Mouse (Mus musculus) liver, embryonic 11.5 days (tissue): ENCODE data around the gene Npepps. TPM values are rescaled to one million over a fixed set of nuclear protein-coding genes. Genes with fewer than 3 reads are reported as not detected.

Experiments used
- ATAC-seq: fragments of 200-750 bp; cut with Nextera tagmentation; replicated peaks from 2 replicates; pipeline ENCODE4 v1.8.0; 2017; ENCODE audit warnings: moderate number of reproducible peaks, mild to moderate bottlenecking, moderate TSS enrichment, moderate library complexity; ENCODE audit not compliant: low FRiP score
- DNase-seq: peaks from one replicate; pipeline ENCODE4 v3.0.0-alpha.2; 2017; ENCODE audit warnings: low spot score
- H3K27ac ChIP-seq: fragments of 300-500 bp; sonication (generic); 2 replicates; pipeline ENCODE4 v1.5.1; 2014; ENCODE audit warnings: mild to moderate bottlenecking, low read depth, low read length, control low read depth
- H3K27me3 ChIP-seq: fragments of 300-500 bp; sonication (generic); replicated peaks from 2 replicates; pipeline ENCODE4 v1.6.1; 2014; ENCODE audit warnings: low read length, mixed read lengths; ENCODE audit not compliant: control insufficient read depth, insufficient read depth
- H3K36me3 ChIP-seq: fragments of 300-500 bp; sonication (generic); 2 replicates; pipeline ENCODE4 v1.6.1; 2014; ENCODE audit warnings: mild to moderate bottlenecking, low read length, moderate library complexity, mixed read lengths; ENCODE audit not compliant: control insufficient read depth, insufficient read depth
- H3K4me1 ChIP-seq: fragments of 300-500 bp; sonication (generic); replicated peaks from 2 replicates; pipeline ENCODE4 v1.6.1; 2014; ENCODE audit warnings: low read length, mixed read lengths; ENCODE audit not compliant: control insufficient read depth, insufficient read depth
- H3K4me2 ChIP-seq: fragments of 300-500 bp; sonication (generic); 2 replicates; pipeline ENCODE4 v1.6.1; 2014; ENCODE audit warnings: mild to moderate bottlenecking, control low read depth, moderate library complexity
- H3K4me3 ChIP-seq: fragments of 300-500 bp; sonication (generic); 2 replicates; pipeline ENCODE4 v1.5.1; 2014; ENCODE audit warnings: low read depth, low read length, control low read depth
- H3K9ac ChIP-seq: fragments of 300-500 bp; sonication (generic); 2 replicates; pipeline ENCODE4 v1.6.1; 2014; ENCODE audit warnings: low read depth, low read length, control low read depth
- H3K9me3 ChIP-seq: fragments of 300-500 bp; sonication (generic); 2 replicates; pipeline ENCODE4 v1.6.1; 2016; ENCODE audit warnings: low read length, inconsistent platforms, mixed read lengths; ENCODE audit not compliant: control insufficient read depth
- WGBS: fragments of 180-500 bp; shearing (Covaris S2); extraction: QIAGEN DNeasy Blood & Tissue Kit; methylation state at CpG from one replicate; pipeline ENCODE4 v1.1.7; 2014; 5-methylcytosine and 5-hydroxymethylcytosine counted together
- polyA plus RNA-seq: library from polyadenylated mRNA; unstranded; fragments of >200 nt; fragmentation: Nextera tagmentation; extraction: Ambion mirVana; gene quantifications from 2 replicates; pipeline ENCODE4 v1.2.1, GENCODE M21; 2014

Gene Npepps
- polyA plus RNA-seq, 1 experiment from 2014 or later = 60.2 TPM

GRCm38 (mm10) chr11:97237976-97238375, 42.5 kb downstream of the Npepps start:
- Histone ChIP-seq H3K27me3 (no peaks in the 10 kb centered on the region), H3K27ac (no peak overlapping the region), H3K4me3 (no peak overlapping the region), H3K4me2 (no peak overlapping the region), H3K9me3 (no peaks in the 10 kb centered on the region), H3K36me3 (peaks cover 14% of the 10 kb centered on the region), H3K4me1 (no peaks in the 10 kb centered on the region), H3K9ac (no peak overlapping the region)
- DNase-seq = no peak
- WGBS = 84% methylated on average over 2 of the region's 2 CpGs
- ATAC-seq = no peak

- Histone ChIP-seq H3K9me3 (no peaks in the 10 kb centered on the region), H3K36me3 (peaks cover 14% of the 10 kb centered on the region), H3K9ac (no peak overlapping the region), H3K4me3 (no peak overlapping the region), H3K4me1 (no peaks in the 10 kb centered on the region), H3K27me3 (no peaks in the 10 kb centered on the region), H3K27ac (no peak overlapping the region), H3K4me2 (no peak overlapping the region)
- DNase-seq (no peak), ATAC-seq (no peak)
- 93% methylated on average over 5 of the region's 5 CpGs for WGBS
Measured at GRCm38 (mm10) chr11:97232436-97232835, 48.0 kb downstream of the Npepps start.

- H3K9me3 ChIP-seq = no peaks in the 10 kb centered on the region
- DNase-seq = no peak
- no peak overlapping the region for H3K4me3 ChIP-seq
- H3K4me1 ChIP-seq = no peaks in the 10 kb centered on the region
- no peak for ATAC-seq
- 87% methylated on average over 2 of the region's 2 CpGs for WGBS
- no peak overlapping the region for H3K9ac ChIP-seq
- H3K4me2 ChIP-seq = no peak overlapping the region
- H3K27ac ChIP-seq = no peak overlapping the region
- no peaks in the 10 kb centered on the region for H3K27me3 ChIP-seq
- H3K36me3 ChIP-seq = peaks cover 17% of the 10 kb centered on the region
Measured at GRCm38 (mm10) chr11:97229396-97229795, 51.0 kb downstream of the Npepps start.

- Histone ChIP-seq H3K9me3 (no peaks in the 10 kb centered on the region), H3K9ac (no peak overlapping the region), H3K4me1 (no peaks in the 10 kb centered on the region), H3K4me3 (no peak overlapping the region), H3K27me3 (no peaks in the 10 kb centered on the region), H3K27ac (no peak overlapping the region), H3K4me2 (no peak overlapping the region), H3K36me3 (peaks cover 17% of the 10 kb centered on the region)
- no peak for DNase-seq
- no peak for ATAC-seq
- 92% methylated on average over 7 of the region's 7 CpGs for WGBS
Measured at GRCm38 (mm10) chr11:97228985-97229384, 51.5 kb downstream of the Npepps start.

GRCm38 (mm10) chr11:97226131-97226530, 54.3 kb downstream of the Npepps start:
- H3K27me3 ChIP-seq = no peaks in the 10 kb centered on the region
- no peak for ATAC-seq
- no peak for DNase-seq
- no peak overlapping the region for H3K4me2 ChIP-seq
- H3K9ac ChIP-seq = no peak overlapping the region
- no peak overlapping the region for H3K4me3 ChIP-seq
- no peaks in the 10 kb centered on the region for H3K9me3 ChIP-seq
- WGBS = 100% methylated on average over 1 of the region's 1 CpGs
- no peak overlapping the region for H3K27ac ChIP-seq
- H3K36me3 ChIP-seq = peaks cover 14% of the 10 kb centered on the region; the same call in 1 of the 2 replicates
- H3K4me1 ChIP-seq = no peaks in the 10 kb centered on the region

GRCm38 (mm10) chr11:97223485-97223884, 57.0 kb downstream of the Npepps start:
- Histone ChIP-seq H3K27me3 (no peaks in the 10 kb centered on the region), H3K36me3 (peaks cover 17% of the 10 kb centered on the region; the same call in 1 of the 2 replicates), H3K9me3 (no peaks in the 10 kb centered on the region), H3K9ac (no peak overlapping the region), H3K4me1 (no peaks in the 10 kb centered on the region), H3K4me2 (no peak overlapping the region), H3K4me3 (no peak overlapping the region), H3K27ac (no peak overlapping the region)
- 75% methylated on average over 3 of the region's 3 CpGs for WGBS
- ATAC-seq (no peak), DNase-seq (no peak)

- ATAC-seq (no peak), DNase-seq (no peak)
- Histone ChIP-seq H3K4me2 (no peak overlapping the region), H3K36me3 (peaks cover 32% of the 10 kb centered on the region), H3K27ac (no peak overlapping the region), H3K9ac (no peak overlapping the region), H3K4me3 (no peak overlapping the region), H3K4me1 (no peaks in the 10 kb centered on the region), H3K9me3 (no peaks in the 10 kb centered on the region), H3K27me3 (no peaks in the 10 kb centered on the region)
- WGBS = 87% methylated on average over 2 of the region's 2 CpGs
Measured at GRCm38 (mm10) chr11:97221611-97222010, 58.8 kb downstream of the Npepps start.

GRCm38 (mm10) chr11:97220211-97220610, 60.2 kb downstream of the Npepps start:
- DNase-seq = no peak
- H3K4me3 ChIP-seq = no peak overlapping the region
- H3K27ac ChIP-seq = no peak overlapping the region
- peaks cover 33% of the 10 kb centered on the region for H3K36me3 ChIP-seq
- no peak for ATAC-seq
- no peak overlapping the region for H3K4me2 ChIP-seq
- WGBS = 85% methylated on average over 3 of the region's 3 CpGs
- H3K9me3 ChIP-seq = no peaks in the 10 kb centered on the region
- no peaks in the 10 kb centered on the region for H3K4me1 ChIP-seq
- H3K27me3 ChIP-seq = no peaks in the 10 kb centered on the region
- no peak overlapping the region for H3K9ac ChIP-seq

GRCm38 (mm10) chr11:97214411-97214810, 66.0 kb downstream of the Npepps start:
- Histone ChIP-seq H3K27me3 (no peaks in the 10 kb centered on the region), H3K9ac (no peak overlapping the region), H3K4me2 (no peak overlapping the region), H3K36me3 (peaks cover 45% of the 10 kb centered on the region), H3K4me3 (no peak overlapping the region), H3K9me3 (no peaks in the 10 kb centered on the region), H3K4me1 (peaks cover 3% of the 10 kb centered on the region; the same call in 1 of the 2 replicates), H3K27ac (no peak overlapping the region)
- ATAC-seq = no peak
- 97% methylated on average over 5 of the region's 5 CpGs for WGBS
- no peak for DNase-seq
